Mouse (Mus musculus) midbrain, embryonic 13.5 days (tissue): ENCODE measurements around the gene Ergic1. TPM values are rescaled to one million over a fixed set of nuclear protein-coding genes. Genes with fewer than 3 reads are reported as not detected.

ENCODE experiments used
- ATAC-seq: fragments of 200-750 bp; cut with Nextera tagmentation; 2 replicates; pipeline ENCODE4 v1.8.0; 2017; ENCODE audit warnings: mild to moderate bottlenecking, moderate TSS enrichment, moderate library complexity
- H3K27ac ChIP-seq: fragments of 300-500 bp; sonication (generic); 2 replicates; pipeline ENCODE4 v1.5.1; 2015; ENCODE audit warnings: inconsistent platforms, mild to moderate bottlenecking, moderate library complexity
- H3K27me3 ChIP-seq: fragments of 300-500 bp; sonication (generic); 2 replicates; pipeline ENCODE4 v1.6.1; 2015; ENCODE audit warnings: mild to moderate bottlenecking, inconsistent platforms
- H3K36me3 ChIP-seq: fragments of 300-500 bp; sonication (generic); 2 replicates; pipeline ENCODE4 v1.6.1; 2015; ENCODE audit warnings: mild to moderate bottlenecking, inconsistent platforms
- H3K4me1 ChIP-seq: fragments of 300-500 bp; sonication (generic); replicated peaks from 2 replicates; pipeline ENCODE4 v1.6.1; 2015; ENCODE audit warnings: inconsistent platforms
- H3K4me2 ChIP-seq: fragments of 300-500 bp; sonication (generic); replicated peaks from 2 replicates; pipeline ENCODE4 v1.6.1; 2015; ENCODE audit warnings: moderate library complexity, mild to moderate bottlenecking, inconsistent platforms
- H3K4me3 ChIP-seq: fragments of 300-500 bp; sonication (generic); replicated peaks from 2 replicates; pipeline ENCODE4 v1.5.1; 2015; ENCODE audit warnings: mild to moderate bottlenecking, inconsistent platforms
- H3K9ac ChIP-seq: fragments of 300-500 bp; sonication (generic); replicated peaks from 2 replicates; pipeline ENCODE4 v1.6.1; 2015; ENCODE audit warnings: mild to moderate bottlenecking, inconsistent platforms
- H3K9me3 ChIP-seq: fragments of 300-500 bp; sonication (generic); 2 replicates; pipeline ENCODE4 v1.6.1; 2016; ENCODE audit warnings: mild to moderate bottlenecking, inconsistent platforms
- WGBS: fragments of 180-500 bp; shearing (Covaris S2); methylation state at CpG from one replicate; pipeline ENCODE4 v1.1.7; 2015; 5-methylcytosine and 5-hydroxymethylcytosine counted together
- polyA plus RNA-seq: library from polyadenylated mRNA; unstranded; fragments of >200 nt; fragmentation: Nextera tagmentation; extraction: Ambion mirVana; gene quantifications from 2 replicates; pipeline ENCODE4 v1.2.1, GENCODE M21; 2015

The Ergic1 gene
- polyA plus RNA-seq, 1 experiment from 2014 or later, result 102 TPM

DNA sequence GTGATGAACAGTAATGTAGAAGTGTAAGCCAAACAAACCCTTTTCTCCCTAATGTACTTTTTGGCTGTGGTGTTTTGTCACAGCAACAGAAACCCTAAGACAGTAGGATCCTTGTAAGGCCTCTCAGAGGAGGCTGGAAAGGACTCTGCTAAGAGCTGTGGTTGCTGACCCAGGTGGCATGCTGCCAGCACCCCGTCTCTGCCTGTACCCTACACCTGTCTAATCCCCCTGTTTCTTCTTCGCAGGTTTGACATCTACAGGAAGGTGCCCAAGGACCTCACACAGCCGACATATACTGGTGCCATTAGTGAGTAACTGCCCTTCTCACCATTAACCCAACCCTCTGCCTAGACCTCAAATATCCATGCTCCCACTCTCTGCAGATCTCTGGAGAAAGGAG is 47.1 kb downstream of the Ergic1 start:
- no peak overlapping the region for H3K4me3 ChIP-seq
- no peak overlapping the region for H3K9ac ChIP-seq
- peaks cover 4% of the 10 kb centered on the region for H3K4me1 ChIP-seq
- WGBS, result 97% methylated on average over 3 of the region's 3 CpGs
- peaks cover 39% of the 10 kb centered on the region for H3K36me3 ChIP-seq
- no peaks in the 10 kb centered on the region for H3K9me3 ChIP-seq
- no peak for ATAC-seq
- H3K27ac ChIP-seq, result no peak overlapping the region
- H3K4me2 ChIP-seq, result no peak overlapping the region
- no peaks in the 10 kb centered on the region for H3K27me3 ChIP-seq

DNA sequence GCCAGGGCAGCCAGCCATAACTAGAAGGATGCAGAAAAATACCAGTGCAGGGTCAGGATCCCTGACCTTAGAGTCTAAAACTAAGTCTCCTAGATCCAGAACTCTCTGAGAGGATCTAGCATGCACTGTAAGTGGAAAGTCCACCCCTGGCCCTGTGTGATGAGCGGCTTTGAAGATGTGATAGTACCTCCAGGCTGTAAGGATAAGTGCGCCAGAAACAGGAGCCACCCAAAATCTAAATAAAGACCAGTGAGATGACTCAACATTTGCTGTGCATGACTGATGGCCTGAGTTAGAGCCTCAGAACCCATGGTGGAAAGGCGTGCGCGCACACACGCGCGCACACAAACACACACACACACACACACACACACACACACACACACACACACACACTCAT is 47.6 kb downstream of the Ergic1 start:
- peaks cover 44% of the 10 kb centered on the region for H3K36me3 ChIP-seq
- no peak overlapping the region for H3K4me2 ChIP-seq
- no peaks in the 10 kb centered on the region for H3K9me3 ChIP-seq
- no peak overlapping the region for H3K4me3 ChIP-seq
- H3K27me3 ChIP-seq, result no peaks in the 10 kb centered on the region
- 97% methylated on average over 7 of the region's 8 CpGs for WGBS
- no peaks in the 10 kb centered on the region for H3K4me1 ChIP-seq
- ATAC-seq, result no peak
- no peak overlapping the region for H3K9ac ChIP-seq
- H3K27ac ChIP-seq, result no peak overlapping the region

DNA sequence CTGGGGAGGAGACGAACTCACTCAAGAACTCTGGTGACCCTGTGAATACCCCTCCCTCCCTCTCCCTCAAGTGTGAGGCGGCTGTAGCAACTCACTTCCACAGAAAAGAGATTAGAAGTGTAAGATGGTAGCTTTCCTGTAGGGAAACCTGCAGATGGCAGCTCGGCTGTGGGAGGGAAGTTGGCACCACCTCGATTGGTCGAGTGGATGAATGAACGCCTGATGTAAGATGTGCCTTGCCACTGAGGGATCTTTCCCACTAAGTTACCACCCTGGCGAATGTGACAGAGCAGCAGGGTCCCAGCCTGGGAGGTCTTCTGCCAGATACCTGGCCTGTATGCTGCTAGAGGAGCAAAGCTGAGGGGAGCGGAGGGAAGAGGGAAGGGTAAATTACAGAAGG is 48.5 kb downstream of the Ergic1 start:
- Histone ChIP-seq H3K9me3 (no peaks in the 10 kb centered on the region), H3K27ac (no peak overlapping the region), H3K27me3 (no peaks in the 10 kb centered on the region), H3K4me2 (no peak overlapping the region), H3K36me3 (peaks cover 53% of the 10 kb centered on the region), H3K4me1 (no peaks in the 10 kb centered on the region), H3K4me3 (no peak overlapping the region), H3K9ac (no peak overlapping the region)
- WGBS, result 85% methylated on average over 8 of the region's 8 CpGs
- ATAC-seq, result no peak

DNA sequence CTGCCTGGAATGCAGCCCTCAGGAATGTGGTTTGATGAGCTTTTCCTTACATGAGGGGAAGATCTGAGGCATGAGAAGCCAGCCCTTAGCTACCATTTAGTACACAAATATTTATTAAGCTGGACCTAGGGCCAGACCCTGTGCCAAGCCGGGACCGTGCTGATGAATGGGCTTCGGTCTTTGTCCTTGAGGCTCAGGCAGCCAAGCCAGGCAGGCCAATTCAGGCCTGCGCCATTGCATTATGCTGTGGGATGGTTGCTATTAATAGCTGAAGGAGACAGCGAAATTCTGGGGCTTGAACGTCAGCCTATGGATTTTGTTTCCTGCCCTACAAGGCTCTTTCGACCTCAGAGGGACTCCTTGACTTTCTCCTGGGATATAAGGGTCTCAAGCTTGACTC is 50.0 kb downstream of the Ergic1 start:
- Histone ChIP-seq H3K27ac (no peak overlapping the region), H3K4me1 (no peaks in the 10 kb centered on the region), H3K4me3 (no peak overlapping the region), H3K9ac (no peak overlapping the region), H3K4me2 (no peak overlapping the region), H3K9me3 (no peaks in the 10 kb centered on the region), H3K36me3 (peaks cover 64% of the 10 kb centered on the region), H3K27me3 (no peaks in the 10 kb centered on the region)
- ATAC-seq, result no peak
- 85% methylated on average over 7 of the region's 7 CpGs for WGBS

DNA sequence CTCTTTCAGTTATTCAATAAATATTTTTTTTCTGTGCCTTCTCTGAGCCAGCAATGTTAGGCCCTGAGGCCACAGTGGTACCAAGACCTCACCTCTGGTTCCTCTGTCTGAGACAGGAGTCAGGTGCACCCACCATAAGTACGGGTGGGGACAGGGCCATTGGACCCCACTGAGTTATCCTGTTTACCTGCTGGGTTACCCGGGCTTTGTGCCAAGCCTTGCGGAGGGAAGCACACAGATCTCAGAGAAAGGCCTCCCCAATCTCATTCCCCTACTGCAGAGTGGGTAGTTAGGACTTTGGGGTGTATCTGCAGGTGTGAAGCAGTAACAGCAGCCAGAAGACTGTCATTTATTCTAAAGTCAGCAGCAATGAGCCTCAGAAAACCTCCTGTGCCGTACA is 50.6 kb downstream of the Ergic1 start:
- 94% methylated on average over 4 of the region's 4 CpGs for WGBS
- Histone ChIP-seq H3K27me3 (no peaks in the 10 kb centered on the region), H3K36me3 (peaks cover 70% of the 10 kb centered on the region), H3K9ac (no peak overlapping the region), H3K4me2 (no peak overlapping the region), H3K9me3 (no peaks in the 10 kb centered on the region), H3K27ac (no peak overlapping the region), H3K4me3 (no peak overlapping the region), H3K4me1 (no peaks in the 10 kb centered on the region)
- ATAC-seq, result no peak

DNA sequence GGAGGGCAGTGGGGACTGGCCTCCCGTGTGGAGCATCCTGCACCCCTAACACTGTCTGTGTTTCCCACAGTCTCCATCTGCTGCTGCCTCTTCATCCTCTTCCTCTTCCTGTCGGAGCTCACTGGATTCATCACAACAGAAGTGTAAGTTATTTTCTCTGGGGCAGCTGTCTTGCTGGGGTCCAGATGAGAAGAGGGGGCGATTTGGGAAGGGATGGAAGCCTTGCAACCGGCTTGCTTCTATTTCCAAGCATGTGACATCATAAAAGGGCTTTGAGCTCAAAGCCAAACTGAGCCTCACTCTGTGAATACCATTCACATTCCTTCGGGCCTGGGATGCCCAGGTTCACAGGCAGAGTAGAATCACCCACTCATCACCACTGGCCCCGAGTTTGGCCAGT is 53.0 kb downstream of the Ergic1 start:
- Histone ChIP-seq H3K4me2 (no peak overlapping the region), H3K27me3 (no peaks in the 10 kb centered on the region), H3K9ac (no peak overlapping the region), H3K4me3 (no peak overlapping the region), H3K4me1 (no peaks in the 10 kb centered on the region), H3K9me3 (no peaks in the 10 kb centered on the region), H3K27ac (no peak overlapping the region), H3K36me3 (peaks cover 82% of the 10 kb centered on the region)
- ATAC-seq, result no peak
- WGBS, result 88% methylated on average over 6 of the region's 6 CpGs

DNA sequence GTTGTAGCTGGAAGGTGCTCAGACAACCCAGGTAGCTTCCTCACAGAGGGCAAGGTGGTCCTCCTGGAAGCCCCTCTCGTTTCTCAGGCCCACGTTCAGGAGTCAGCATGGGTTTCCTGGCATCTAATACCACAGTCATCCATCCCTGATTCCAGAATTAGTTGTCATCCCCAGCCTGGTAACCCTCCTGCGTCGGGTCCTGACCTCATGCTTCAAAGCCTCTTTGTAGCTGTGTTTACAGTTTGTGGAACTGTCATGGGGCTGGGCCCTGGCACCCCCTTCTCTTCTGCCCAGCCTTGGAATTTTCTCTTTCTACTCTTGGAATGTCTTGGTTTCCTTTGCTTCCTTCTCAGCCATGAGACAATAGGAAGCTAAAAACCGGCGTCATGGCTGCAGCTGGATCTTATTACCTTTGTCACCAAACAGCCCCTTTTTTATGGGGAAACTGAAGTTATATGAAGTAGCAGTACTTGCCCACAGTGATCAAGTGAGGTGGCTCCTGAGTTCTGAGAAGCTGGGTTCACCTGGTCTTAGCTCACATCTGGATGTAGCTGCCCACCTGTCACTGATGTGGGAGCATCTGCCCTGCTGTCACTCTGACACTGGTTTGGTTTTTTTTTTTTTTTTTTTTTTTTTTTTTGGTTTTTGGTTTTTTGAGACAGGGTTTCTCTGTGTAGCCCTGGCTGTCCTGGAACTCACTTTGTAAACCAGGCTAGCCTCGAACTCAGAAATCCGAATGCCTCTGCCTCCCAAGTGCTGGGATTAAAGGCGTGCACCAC is 53.6 kb downstream of the Ergic1 start:
- H3K4me1 ChIP-seq, result no peaks in the 10 kb centered on the region
- ATAC-seq, result no peak
- H3K27ac ChIP-seq, result no peak overlapping the region
- no peaks in the 10 kb centered on the region for H3K9me3 ChIP-seq
- no peak overlapping the region for H3K9ac ChIP-seq
- WGBS, result 91% methylated on average over 9 of the region's 9 CpGs
- H3K4me3 ChIP-seq, result no peak overlapping the region
- H3K27me3 ChIP-seq, result no peaks in the 10 kb centered on the region
- no peak overlapping the region for H3K4me2 ChIP-seq
- peaks cover 82% of the 10 kb centered on the region for H3K36me3 ChIP-seq

DNA sequence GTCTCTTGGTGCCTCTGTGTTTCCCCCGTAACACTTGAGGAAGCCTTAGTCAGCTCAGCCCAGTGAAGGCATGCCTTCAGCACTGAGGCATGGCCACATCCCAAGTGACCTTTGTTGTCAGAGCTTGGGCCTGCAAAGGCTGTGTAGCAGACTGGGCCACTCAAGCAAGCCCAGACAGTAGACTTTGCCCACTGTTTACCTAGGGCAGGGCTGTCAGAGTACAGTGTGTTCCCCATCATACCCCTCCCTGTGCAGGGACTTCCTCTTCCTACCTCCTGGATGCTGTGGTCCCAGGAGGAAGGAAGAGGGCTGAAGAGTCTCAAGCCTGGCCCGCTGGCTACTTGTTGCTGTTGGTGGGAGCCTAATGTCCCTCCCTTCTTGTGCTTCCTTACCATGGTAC is 55.4 kb downstream of the Ergic1 start:
- no peaks in the 10 kb centered on the region for H3K4me1 ChIP-seq
- no peaks in the 10 kb centered on the region for H3K9me3 ChIP-seq
- no peak for ATAC-seq
- H3K4me2 ChIP-seq, result no peak overlapping the region
- H3K27me3 ChIP-seq, result no peaks in the 10 kb centered on the region
- no peak overlapping the region for H3K27ac ChIP-seq
- peaks cover 79% of the 10 kb centered on the region for H3K36me3 ChIP-seq
- H3K4me3 ChIP-seq, result no peak overlapping the region
- H3K9ac ChIP-seq, result no peak overlapping the region
- WGBS, result 96% methylated on average over 2 of the region's 2 CpGs

DNA sequence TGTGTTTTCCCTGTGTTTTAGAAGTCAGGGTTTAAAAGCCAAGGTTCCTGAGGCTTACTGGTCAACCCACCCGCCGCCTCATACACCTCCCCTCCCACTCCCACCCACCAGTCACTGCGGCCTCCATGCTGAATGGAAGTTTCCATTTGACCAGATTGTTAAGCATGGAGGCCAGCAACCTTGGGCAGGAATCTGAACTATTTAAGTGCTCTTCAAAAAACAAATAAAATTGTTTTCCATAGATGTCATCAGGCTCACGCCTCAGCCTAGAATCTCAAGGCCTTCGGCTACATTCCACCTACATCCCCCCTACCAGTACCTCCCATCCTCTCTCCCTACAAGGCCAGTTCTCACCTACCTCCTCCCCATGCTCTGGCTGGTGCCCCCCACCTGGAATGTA is 57.2 kb downstream of the Ergic1 start:
- no peak overlapping the region for H3K9ac ChIP-seq
- no peaks in the 10 kb centered on the region for H3K9me3 ChIP-seq
- WGBS, result 92% methylated on average over 5 of the region's 5 CpGs
- H3K27ac ChIP-seq, result no peak overlapping the region
- no peaks in the 10 kb centered on the region for H3K4me1 ChIP-seq
- H3K4me2 ChIP-seq, result no peak overlapping the region
- no peak overlapping the region for H3K4me3 ChIP-seq
- peaks cover 80% of the 10 kb centered on the region for H3K36me3 ChIP-seq
- no peak for ATAC-seq
- no peaks in the 10 kb centered on the region for H3K27me3 ChIP-seq

DNA sequence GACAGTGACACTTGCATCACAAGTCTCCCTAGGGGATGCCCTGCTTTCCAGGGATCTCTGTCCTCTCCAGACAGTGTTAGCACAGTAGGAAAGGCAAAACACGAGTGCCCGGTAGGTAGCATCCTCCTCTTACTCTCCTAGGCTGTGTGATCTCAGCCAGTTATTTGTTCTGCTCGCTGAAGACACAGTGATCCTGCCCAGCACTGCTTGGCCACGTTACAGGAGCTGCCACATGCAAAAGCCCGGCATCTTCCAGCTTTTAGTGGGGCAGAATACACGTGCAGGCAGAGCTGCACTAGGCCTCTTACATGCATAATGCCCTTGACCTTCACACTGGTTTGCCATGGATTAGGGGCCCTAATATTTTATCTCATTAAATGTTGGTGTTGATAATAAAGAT is 58.3 kb downstream of the Ergic1 start:
- H3K27ac ChIP-seq, result no peak overlapping the region
- peaks cover 80% of the 10 kb centered on the region for H3K36me3 ChIP-seq
- H3K9ac ChIP-seq, result no peak overlapping the region
- ATAC-seq, result no peak
- 91% methylated on average over 6 of the region's 6 CpGs for WGBS
- no peak overlapping the region for H3K4me3 ChIP-seq
- no peaks in the 10 kb centered on the region for H3K4me1 ChIP-seq
- no peaks in the 10 kb centered on the region for H3K27me3 ChIP-seq
- no peaks in the 10 kb centered on the region for H3K9me3 ChIP-seq
- H3K4me2 ChIP-seq, result no peak overlapping the region

DNA sequence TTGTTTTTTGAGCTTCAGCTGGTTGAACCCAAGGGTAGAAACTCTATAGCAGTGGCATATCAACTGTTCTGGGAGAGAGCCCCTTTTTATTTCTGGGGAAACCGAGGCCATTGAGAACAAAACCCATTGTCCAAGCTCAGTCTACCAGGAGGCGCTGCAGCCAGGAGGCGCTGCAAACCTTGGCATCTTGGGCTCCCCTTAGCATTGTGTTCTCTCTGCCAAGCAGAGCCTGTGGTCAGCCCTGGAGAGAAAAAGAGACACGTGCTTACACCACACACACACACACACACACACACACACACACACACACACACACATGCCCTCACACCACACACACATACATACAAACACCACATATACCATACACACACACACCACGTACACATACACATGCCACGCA is 59.0 kb downstream of the Ergic1 start:
- H3K36me3 ChIP-seq, result peaks cover 82% of the 10 kb centered on the region
- H3K27ac ChIP-seq, result no peak overlapping the region

DNA sequence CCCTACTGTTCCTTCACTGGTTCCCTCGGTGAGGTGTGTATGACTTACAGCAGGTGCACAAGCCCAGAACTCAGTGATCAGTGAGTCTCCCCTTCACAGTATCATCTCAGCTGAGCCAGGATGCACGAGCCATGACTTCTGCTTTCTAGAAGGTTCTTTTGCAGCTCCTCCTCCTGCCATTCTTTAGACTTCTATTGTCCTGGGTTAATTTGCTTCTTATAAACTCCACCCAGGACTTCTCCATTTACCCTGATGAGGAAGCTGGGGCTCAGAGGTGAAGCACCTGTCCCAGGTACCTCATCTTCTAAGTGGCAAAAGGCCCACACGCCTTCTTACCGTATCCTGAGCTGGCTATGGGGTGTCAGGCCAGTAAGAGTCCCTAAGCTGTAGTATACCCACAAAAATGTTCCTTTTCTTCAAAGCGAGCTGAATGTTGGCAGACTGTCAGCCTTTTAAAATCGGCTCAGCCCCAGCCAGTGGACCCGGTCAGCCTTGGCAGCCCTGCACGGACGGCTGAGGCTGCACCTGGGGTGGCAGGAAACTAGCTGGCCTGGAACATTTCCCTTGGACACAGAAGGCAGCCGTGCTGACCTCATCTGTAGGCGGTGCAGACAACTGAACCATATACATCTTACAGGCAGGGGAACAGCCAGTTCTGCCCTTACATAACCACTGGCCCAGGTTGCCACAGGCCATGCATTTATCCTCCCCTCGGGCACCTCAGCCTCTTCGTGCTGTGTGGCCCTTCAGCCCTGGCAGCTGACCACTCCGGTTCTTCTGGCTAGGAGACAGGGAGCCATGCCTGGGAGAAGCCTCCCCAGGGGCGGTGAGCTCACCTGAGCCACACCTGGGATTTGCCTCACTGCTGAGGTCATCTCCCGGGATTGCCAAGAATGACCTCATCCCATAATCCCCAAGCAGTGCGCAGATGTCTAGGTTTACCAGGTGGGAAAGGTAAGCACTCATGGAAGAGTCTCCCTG is 59.8 kb downstream of the Ergic1 start:
- peaks cover 84% of the 10 kb centered on the region for H3K36me3 ChIP-seq
- no peak for ATAC-seq
- H3K4me2 ChIP-seq, result no peak overlapping the region
- H3K4me1 ChIP-seq, result no peaks in the 10 kb centered on the region
- no peaks in the 10 kb centered on the region for H3K9me3 ChIP-seq
- no peaks in the 10 kb centered on the region for H3K27me3 ChIP-seq
- H3K9ac ChIP-seq, result no peak overlapping the region
- 93% methylated on average over 17 of the region's 17 CpGs for WGBS
- no peak overlapping the region for H3K4me3 ChIP-seq
- no peak overlapping the region for H3K27ac ChIP-seq

More for the DNA sequence above, 59.0 kb downstream of the Ergic1 start:
- Histone ChIP-seq H3K9me3 (no peaks in the 10 kb centered on the region), H3K4me3 (no peak overlapping the region), H3K9ac (no peak overlapping the region), H3K4me1 (no peaks in the 10 kb centered on the region), H3K27me3 (no peaks in the 10 kb centered on the region), H3K4me2 (no peak overlapping the region)
- 94% methylated on average over 6 of the region's 6 CpGs for WGBS
- ATAC-seq, result no peak
